Mouse (Mus musculus): ENCODE measurements at regions not wholly inside any gene's neighbourhood (a gene's known extent, or its start where the extent isn't known, plus 50 kb on each side); places are given as distances from the start of the nearest gene placed in this dataset.

DNA sequence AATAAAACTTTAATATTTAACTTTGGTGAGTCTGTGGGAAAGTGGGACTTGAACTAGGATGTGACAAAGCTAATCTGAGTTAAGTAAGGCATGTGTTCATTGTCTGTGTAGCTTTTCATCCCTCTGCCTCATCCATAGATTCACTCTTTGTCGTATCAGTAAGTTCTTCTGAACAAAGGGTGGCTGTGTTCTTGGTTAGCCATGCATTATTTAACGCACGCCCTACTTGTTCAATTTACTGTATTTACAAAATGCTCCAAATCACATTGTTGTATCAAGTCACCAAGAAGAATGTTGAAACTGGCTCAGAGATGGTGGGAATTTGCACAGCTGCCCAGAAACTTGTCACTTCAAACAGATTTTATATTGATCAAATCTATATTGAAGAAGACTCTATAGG is 132.2 kb upstream of the Meis1 start:
- TF ChIP-seq POLR2AphosphoS2 (IDR thresholded peaks at IDR 0.05; ENCODE audit: low read depth, low read length) (no peak), JUN (IDR thresholded peaks at IDR 0.05; ENCODE audit: insufficient read depth, low read depth, low read length) (no peak), MXI1 (IDR thresholded peaks at IDR 0.05; ENCODE audit: low read depth, low read length) (no peak), SMC3 (IDR thresholded peaks at IDR 0.05; ENCODE audit: low read depth, low read length) (no peak), MAFK (IDR thresholded peaks at IDR 0.05; ENCODE audit: insufficient replicate concordance, low read length) (no peak), CTCF (conservative IDR thresholded peaks at IDR 0.05 in 1 of 2, IDR thresholded peaks at IDR 0.05 in 1 of 2; ENCODE audit: low read depth in 2 of 2, low read length in 2 of 2) (no peak), ZMIZ1 (IDR thresholded peaks at IDR 0.05; ENCODE audit: low read depth, low read length) (no peak)
- Histone ChIP-seq H3K9ac (ENCODE audit: insufficient read depth, low read depth) (no peak overlapping the region), H3K4me1 (ENCODE audit: control insufficient read depth in 1 of 2, insufficient read depth in 2 of 2) (peaks cover 0 to 5% of the 10 kb centered on the region in 2 experiments; a peak in 2 of 4 replicates), H3K36me3 (replicated peaks in 1 of 2; ENCODE audit: control insufficient read depth in 1 of 2, insufficient read depth in 1 of 2, low read length in 1 of 2) (no peaks in the 10 kb centered on the region), H3K27me3 (replicated peaks) (no peaks in the 10 kb centered on the region), H3K9me3 (replicated peaks; ENCODE audit: low read length) (no peaks in the 10 kb centered on the region), H3K27ac (ENCODE audit: insufficient read depth, low read depth) (no peak overlapping the region), H3K4me2 (ENCODE audit: insufficient read depth, low read depth, poor library complexity, severe bottlenecking) (no peak overlapping the region), H3K79me2 (replicated peaks; ENCODE audit: control insufficient read depth, extremely low read depth, insufficient read depth, poor library complexity, severe bottlenecking) (no peaks in the 10 kb centered on the region), H3K4me3 (replicated peaks in 1 of 3; ENCODE audit: low read depth in 2 of 3, low read length in 2 of 3, poor library complexity in 1 of 3) (no peak overlapping the region)
- DNase-seq (ENCODE audit: extremely low read depth), result no peak
- dilution Hi-C loops (cut with MboI; ENCODE audit: extremely low pct_ligation_motif_present, extremely low pct_unique_long_range_greater_than_20kb, low sequenced_read_pairs) (no loop called here), in situ Hi-C loops (cut with MboI; ENCODE audit: low pct_ligation_motif_present, low pct_unique_long_range_greater_than_20kb, low sequenced_read_pairs) (no loop called here)

DNA sequence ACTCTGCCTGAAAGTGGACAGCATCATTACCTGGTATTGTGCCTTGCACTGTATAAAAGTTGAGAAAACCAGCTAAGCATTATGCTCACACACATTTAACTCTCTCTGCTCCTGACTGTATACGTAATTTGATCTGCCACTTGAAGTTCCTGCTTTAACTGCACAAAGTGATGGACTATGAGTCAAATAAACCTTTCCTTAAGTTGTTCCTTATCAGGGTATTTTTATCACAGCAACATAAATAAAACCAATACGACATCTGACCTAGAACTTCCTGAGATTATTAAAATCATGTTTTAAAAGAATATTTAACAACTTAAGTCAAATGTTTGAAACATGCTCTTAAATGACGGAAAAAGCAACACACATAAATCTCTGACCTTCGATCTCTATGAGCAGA is 134.9 kb upstream of the Meis1 start:
- Histone ChIP-seq H3K27me3 (replicated peaks) (no peaks in the 10 kb centered on the region), H3K79me2 (replicated peaks; ENCODE audit: control insufficient read depth, extremely low read depth, insufficient read depth, poor library complexity, severe bottlenecking) (no peaks in the 10 kb centered on the region), H3K9me3 (replicated peaks; ENCODE audit: low read length) (no peaks in the 10 kb centered on the region), H3K27ac (ENCODE audit: insufficient read depth, low read depth) (no peak overlapping the region), H3K9ac (ENCODE audit: insufficient read depth, low read depth) (no peak overlapping the region), H3K4me2 (ENCODE audit: insufficient read depth, low read depth, poor library complexity, severe bottlenecking) (no peak overlapping the region), H3K36me3 (replicated peaks in 1 of 2; ENCODE audit: control insufficient read depth in 1 of 2, insufficient read depth in 1 of 2, low read length in 1 of 2) (no peaks in the 10 kb centered on the region), H3K4me3 (replicated peaks in 1 of 3; ENCODE audit: low read depth in 2 of 3, low read length in 2 of 3, poor library complexity in 1 of 3) (no peak overlapping the region), H3K4me1 (ENCODE audit: control insufficient read depth in 1 of 2, insufficient read depth in 2 of 2) (peaks cover 0 to 5% of the 10 kb centered on the region in 2 experiments; a peak in 2 of 4 replicates)
- dilution Hi-C loops (cut with MboI; ENCODE audit: extremely low pct_ligation_motif_present, extremely low pct_unique_long_range_greater_than_20kb, low sequenced_read_pairs) (no loop called here), in situ Hi-C loops (cut with MboI; ENCODE audit: low pct_ligation_motif_present, low pct_unique_long_range_greater_than_20kb, low sequenced_read_pairs) (no loop called here)
- TF ChIP-seq JUN (IDR thresholded peaks at IDR 0.05; ENCODE audit: insufficient read depth, low read depth, low read length), result no peak
- TF ChIP-seq USF2 (conservative IDR thresholded peaks at IDR 0.05; ENCODE audit: low read depth, low read length), result no peak
- TF ChIP-seq MAFK (IDR thresholded peaks at IDR 0.05; ENCODE audit: insufficient replicate concordance, low read length), result no peak
- no peak for TF ChIP-seq BHLHE40 (IDR thresholded peaks at IDR 0.05; ENCODE audit: low read depth, low read length)
- TF ChIP-seq MAZ (IDR thresholded peaks at IDR 0.05; ENCODE audit: low read depth, low read length), result no peak
- no peak for TF ChIP-seq NRF1 (IDR thresholded peaks at IDR 0.05; ENCODE audit: low read depth, low read length)
- no peak for TF ChIP-seq ELF1 (IDR thresholded peaks at IDR 0.05; ENCODE audit: low read depth, low read length)
- no peak for TF ChIP-seq USF1 (IDR thresholded peaks at IDR 0.05; ENCODE audit: low read depth, low read length)
- no peak for TF ChIP-seq ETS1 (conservative IDR thresholded peaks at IDR 0.05; ENCODE audit: low read depth, low read length)
- TF ChIP-seq ZKSCAN1 (IDR thresholded peaks at IDR 0.05; ENCODE audit: borderline replicate concordance, low read depth, low read length), result no peak
- no peak for TF ChIP-seq KAT2A (IDR thresholded peaks at IDR 0.05; ENCODE audit: insufficient replicate concordance, low read length)
- TF ChIP-seq RCOR1 (conservative IDR thresholded peaks at IDR 0.05; ENCODE audit: low read depth, low read length), result no peak
- no peak for TF ChIP-seq POLR2A (IDR thresholded peaks at IDR 0.05; ENCODE audit: low read depth, low read length)
- TF ChIP-seq SIN3A (IDR thresholded peaks at IDR 0.05; ENCODE audit: low read length), result no peak
- no peak for TF ChIP-seq TBP (conservative IDR thresholded peaks at IDR 0.05; ENCODE audit: low read depth, low read length)
- DNase-seq (ENCODE audit: extremely low read depth), result no peak
